Comparison of ENCODE assay signal across 22 mouse cellular contexts in the genomic region with DNA sequence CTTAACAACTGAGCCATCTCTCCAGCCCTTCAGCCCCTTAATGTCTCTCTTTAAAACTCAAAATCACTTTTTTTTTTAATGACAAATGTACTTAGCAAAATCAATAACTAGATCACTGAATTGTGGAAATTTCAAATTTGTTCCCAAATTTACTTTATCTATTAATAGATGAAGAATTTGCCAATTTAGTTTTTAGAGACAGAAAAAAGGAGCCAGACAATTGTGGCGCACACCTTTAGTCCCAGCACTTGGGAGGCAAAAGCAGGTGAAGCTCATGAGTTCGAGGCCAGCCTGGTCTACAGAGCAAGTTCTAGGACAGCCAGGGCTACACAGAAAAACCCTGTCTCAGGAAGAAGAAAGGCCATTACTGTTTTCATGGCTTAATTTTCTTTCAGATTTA. TPM values are rescaled to one million over a fixed set of nuclear protein-coding genes. Genes with fewer than 3 reads are reported as not detected.
DNase-seq lines count a peak whose midpoint lies in the region; ATAC-seq and TF ChIP-seq lines count a peak whose summit lies in the region.
"Had no signal": no experiment of that assay in that cellular context is flagged by ENCODE, and none has a peak within 500 bp of the region (broad histone marks: within the 10 kb centered on the region; RNA-seq: fewer than 3 reads in every experiment).

No protein-coding gene starts in this region.

- no peaks in the 10 kb centered on the region for H3K27me3 ChIP-seq in CH12.LX (replicated peaks)
- no peaks in the 10 kb centered on the region for H3K27me3 ChIP-seq in MEL (ENCODE audit: control insufficient read depth in 1 of 2, insufficient read depth in 2 of 2, low read length in 2 of 2)
- H3K27me3 ChIP-seq in liver, embryonic 12.5 days (replicated peaks), result no peaks in the 10 kb centered on the region
- H3K27me3 ChIP-seq: Patski had no signal

- no peak overlapping the region for H3K4me3 ChIP-seq in CH12.LX (replicated peaks in 1 of 3; ENCODE audit: low read depth in 2 of 3, low read length in 2 of 3, poor library complexity in 1 of 3)
- H3K4me3 ChIP-seq in MEL (ENCODE audit: control insufficient read depth in 1 of 2, insufficient read depth in 1 of 2, low read depth in 2 of 2, low read length in 2 of 2), result no peak overlapping the region
- no peak overlapping the region for H3K4me3 ChIP-seq in liver, embryonic 12.5 days

- H3K9me3 ChIP-seq in CH12.LX (replicated peaks; ENCODE audit: low read length) (no peaks in the 10 kb centered on the region), MEL (replicated peaks; ENCODE audit: insufficient read depth, low read length) (no peaks in the 10 kb centered on the region)
- H3K9me3 ChIP-seq in liver, embryonic 12.5 days (replicated peaks), result no peaks in the 10 kb centered on the region
- H3K9me3 ChIP-seq: G1E had no signal

- H3K9ac ChIP-seq in CH12.LX (ENCODE audit: insufficient read depth, low read depth) (no peak overlapping the region), MEL (ENCODE audit: control insufficient read depth, low read depth, low read length, poor library complexity, severe bottlenecking) (no peak overlapping the region)
- H3K9ac ChIP-seq in liver, embryonic 12.5 days, result no peak overlapping the region

- H3K4me2 ChIP-seq in CH12.LX (ENCODE audit: insufficient read depth, low read depth, poor library complexity, severe bottlenecking), result no peak overlapping the region
- no peak overlapping the region for H3K4me2 ChIP-seq in liver, embryonic 12.5 days

- TF ChIP-seq RAD21 in CH12.LX (IDR thresholded peaks at IDR 0.05; ENCODE audit: low read depth, low read length), result no peak
- no peak for TF ChIP-seq RAD21 in MEL (IDR thresholded peaks at IDR 0.05; ENCODE audit: low read depth, low read length)

- dilution Hi-C loops in CH12.LX (cut with MboI; ENCODE audit: extremely low pct_ligation_motif_present, extremely low pct_unique_long_range_greater_than_20kb, low sequenced_read_pairs), result no loop called here

- no peaks in the 10 kb centered on the region; the same call in 1 of the 2 replicates for H3K79me2 ChIP-seq in CH12.LX (replicated peaks; ENCODE audit: control insufficient read depth, extremely low read depth, insufficient read depth, poor library complexity, severe bottlenecking)
- H3K79me2 ChIP-seq in MEL (ENCODE audit: control insufficient read depth, insufficient read depth, low read length, poor library complexity), result no peaks in the 10 kb centered on the region

- in situ Hi-C loops in CH12.LX (cut with MboI; ENCODE audit: low pct_ligation_motif_present, low pct_unique_long_range_greater_than_20kb, low sequenced_read_pairs), result no loop called here

- WGBS in liver, embryonic 12.5 days (ENCODE audit: insufficient replicate concordance), result 68% methylated on average over 2 of the region's 2 CpGs

- no peak for ATAC-seq in liver, embryonic 12.5 days
- ATAC-seq: activated CD4-positive, CD25-positive, alpha-beta regulatory T cell, adult 4 months; CD4-positive, CD25-positive, alpha-beta regulatory T cell, adult 4 months; Patski had no signal

- no peak for TF ChIP-seq CTCF in CH12.LX (conservative IDR thresholded peaks at IDR 0.05 in 1 of 2, IDR thresholded peaks at IDR 0.05 in 1 of 2; ENCODE audit: low read depth in 2 of 2, low read length in 2 of 2)
- TF ChIP-seq CTCF in MEL (IDR thresholded peaks at IDR 0.05 in 2 of 3, conservative IDR thresholded peaks at IDR 0.05 in 1 of 3; ENCODE audit: control insufficient read depth in 1 of 3, insufficient read depth in 1 of 3, low read depth in 2 of 3, low read length in 3 of 3, poor library complexity in 1 of 3, severe bottlenecking in 1 of 3), result no peak

- DNase-seq in testis, postnatal 10 days (ENCODE audit: low spot score), result peak; percentile 1
- DNase-seq in testis, postnatal 14 days (ENCODE audit: low spot score), result no peak
- DNase-seq in CH12.LX (ENCODE audit: extremely low read depth) (no peak), MEL (ENCODE audit: low read depth, low spot score) (no peak)
- no peak for DNase-seq in gastrocnemius, adult 18-20 months (ENCODE audit: low spot score)
- DNase-seq: adrenal gland, adult 2 months; adrenal gland, adult 8-10 months; adrenal gland, postnatal 10 days; adrenal gland, postnatal 14 days; adrenal gland, postnatal 25 days; adrenal gland, postnatal 36 days; B cell, adult 2 months; cerebellum, adult 11 months; cerebellum, adult 11-12 months; cerebellum, adult 18-20 months; cerebellum, adult 2 months; cerebellum, adult 8-10 months had no signal

- TF ChIP-seq EP300 in CH12.LX (IDR thresholded peaks at IDR 0.05; ENCODE audit: low read length) (no peak), MEL (IDR thresholded peaks at IDR 0.05; ENCODE audit: low read depth in 1 of 2, low read length in 2 of 2) (no peak)

- TF ChIP-seq POLR2A in CH12.LX (IDR thresholded peaks at IDR 0.05; ENCODE audit: low read depth, low read length), result no peak
- no peak for TF ChIP-seq POLR2A in MEL (IDR thresholded peaks at IDR 0.05; ENCODE audit: control insufficient read depth in 1 of 2, insufficient read depth in 1 of 2, low read depth in 1 of 2, low read length in 2 of 2, poor library complexity in 1 of 2)

- H3K27ac ChIP-seq in CH12.LX (ENCODE audit: insufficient read depth, low read depth) (no peak overlapping the region), MEL (ENCODE audit: control insufficient read depth, low read depth, low read length) (no peak overlapping the region)
- no peak overlapping the region for H3K27ac ChIP-seq in liver, embryonic 12.5 days

- H3K36me3 ChIP-seq in CH12.LX (replicated peaks in 1 of 2; ENCODE audit: control insufficient read depth in 1 of 2, insufficient read depth in 1 of 2, low read length in 1 of 2) (peaks cover 0 to 3% of the 10 kb centered on the region in 2 experiments), MEL (ENCODE audit: control insufficient read depth in 1 of 2, insufficient read depth in 2 of 2, low read length in 2 of 2) (no peaks in the 10 kb centered on the region)
- no peaks in the 10 kb centered on the region for H3K36me3 ChIP-seq in liver, embryonic 12.5 days
- H3K36me3 ChIP-seq: G1E had no signal

- H3K4me1 ChIP-seq in CH12.LX (ENCODE audit: control insufficient read depth in 1 of 2, insufficient read depth in 2 of 2), result peaks cover 2 to 17% of the 10 kb centered on the region in 2 experiments; a peak in 2 of 4 replicates
- no peaks in the 10 kb centered on the region for H3K4me1 ChIP-seq in MEL (ENCODE audit: control insufficient read depth in 1 of 2, insufficient read depth in 2 of 2, low read length in 2 of 2)
- H3K4me1 ChIP-seq in liver, embryonic 12.5 days, result no peaks in the 10 kb centered on the region

TF ChIP-seq in CH12.LX, 34 proteins besides CTCF, POLR2A, EP300 and RAD21:
- peak; percentile 95 for TF ChIP-seq TBP (conservative IDR thresholded peaks at IDR 0.05; ENCODE audit: low read depth, low read length)
- no peak for TF ChIP-seq PAX5 (IDR thresholded peaks at IDR 0.05; ENCODE audit: low read length)

TF ChIP-seq in MEL, 35 proteins besides CTCF, POLR2A, EP300 and RAD21:
- TF ChIP-seq NELFE (IDR thresholded peaks at IDR 0.05; ENCODE audit: low read depth, low read length) (no peak), TBP (IDR thresholded peaks at IDR 0.05; ENCODE audit: low read depth, low read length) (peak; percentile 96)
TF ChIP-seq in MEL: peak in this region for 1.

RNA-seq across cellular contexts. Expression of a gene that starts 11.0 kb away (rescaled TPM):
- 4.6 and 4.9 TPM in 2 replicates for total RNA-seq in CH12.LX (2012; rRNA removed)
- total RNA-seq in CH12.LX (2014; rRNA removed), result 13.7 and 14.0 TPM in 2 replicates
- polyA plus RNA-seq in CH12.LX (2012; ENCODE audit: insufficient read length, low read depth), result 11.9 and 12.4 TPM in 2 replicates
- 0.29 TPM in 1 of 2 replicates, not detected in the other for total RNA-seq in MEL (2012; rRNA removed)
- polyA plus RNA-seq in MEL (2012; ENCODE audit: insufficient read depth in 1 of 2, insufficient read length in 2 of 2, low read depth in 1 of 2, low replicate concordance in 2 of 2, missing spikeins in 1 of 2), result under 1 TPM in 1 of 2 experiments, not detected in 1; 0.81 TPM
- 1.1 and 1.3 TPM in 2 replicates for polyA plus RNA-seq in liver, embryonic 12.5 days (2016; fragmentation: Nextera tagmentation; extraction: Ambion mirVana)
- under 1 TPM; 0.19 to 0.34 TPM for total RNA-seq in gastrocnemius, adult 18-20 months (2021)
- polyA plus RNA-seq: G1E had no signal

RNA-seq across cellular contexts. Expression of a gene that starts 32.4 kb away (rescaled TPM):
- 0.80 and 1.1 TPM in 2 replicates for total RNA-seq in CH12.LX (2012; rRNA removed)
- 2.1 and 3.0 TPM in 2 replicates for total RNA-seq in CH12.LX (2014; rRNA removed)
- 1.8 and 2.0 TPM in 2 replicates for polyA plus RNA-seq in CH12.LX (2012; ENCODE audit: insufficient read length, low read depth)
- 0.73 and 1.4 TPM in 2 replicates for total RNA-seq in MEL (2012; rRNA removed)
- 1 to 10 TPM in 1 of 2 experiments, not detected in 1; 1.2 TPM for polyA plus RNA-seq in MEL (2012; ENCODE audit: insufficient read depth in 1 of 2, insufficient read length in 2 of 2, low read depth in 1 of 2, low replicate concordance in 2 of 2, missing spikeins in 1 of 2)
- 0.36 and 0.51 TPM in 2 replicates for polyA plus RNA-seq in liver, embryonic 12.5 days (2016; fragmentation: Nextera tagmentation; extraction: Ambion mirVana)
- under 1 TPM; 0.16 to 0.38 TPM for total RNA-seq in gastrocnemius, adult 18-20 months (2021)
- polyA plus RNA-seq: adrenal gland, adult 2 months; G1E had no signal

RNA-seq across cellular contexts. Expression of a gene that starts 52.8 kb away (rescaled TPM):
- total RNA-seq in CH12.LX (2012; rRNA removed) (16.8 and 18.6 TPM in 2 replicates), CH12.LX (2014; rRNA removed) (12.3 and 12.5 TPM in 2 replicates), MEL (2012; rRNA removed) (13.3 and 15.2 TPM in 2 replicates)
- polyA plus RNA-seq in CH12.LX (2012; ENCODE audit: insufficient read length, low read depth) (45.1 and 45.4 TPM in 2 replicates), MEL (2012; ENCODE audit: insufficient read depth in 1 of 2, insufficient read length in 2 of 2, low read depth in 1 of 2, low replicate concordance in 2 of 2, missing spikeins in 1 of 2) (10 to 100 TPM in 1 of 2 experiments, not detected in 1; 38.7 TPM)
- 36.9 and 37.6 TPM in 2 replicates for polyA plus RNA-seq in liver, embryonic 12.5 days (2016; fragmentation: Nextera tagmentation; extraction: Ambion mirVana)
- total RNA-seq in gastrocnemius, adult 18-20 months (2021), result 10 to 100 TPM; 10.0 to 19.2 TPM
